Mouse (Mus musculus) CH12.LX (cell line): Measurements from ENCODE around the gene Kif21b.

ENCODE experiments used
- CHD1 ChIP-seq: IDR thresholded peaks from 2 replicates; pipeline ENCODE4 v1.6.1; 2012; ENCODE audit warnings: low read depth, low read length, improper control_type of control experiment, inconsistent platforms
- CTCF ChIP-seq, 2 experiments: IDR thresholded peaks in 1 of 2; conservative IDR thresholded peaks in 1 of 2; 2 replicates each; pipeline ENCODE4 v1.5.1; 2011 to 2012; ENCODE audit warnings: low read depth in 2 of 2, low read length in 2 of 2, improper control_type of control experiment in 1 of 2, inconsistent platforms in 1 of 2, mild to moderate bottlenecking in 1 of 2, moderate library complexity in 1 of 2
- E2F4 ChIP-seq: IDR thresholded peaks from 2 replicates; pipeline ENCODE4 v1.6.1; 2011; ENCODE audit warnings: low read depth, low read length, improper control_type of control experiment; ENCODE audit not compliant: insufficient replicate concordance
- MAFK ChIP-seq: IDR thresholded peaks from 2 replicates; pipeline ENCODE4 v1.6.1; 2011; ENCODE audit warnings: low read length, improper control_type of control experiment; ENCODE audit not compliant: insufficient replicate concordance
- MXI1 ChIP-seq: IDR thresholded peaks from 2 replicates; pipeline ENCODE4 v1.6.1; 2011; ENCODE audit warnings: mild to moderate bottlenecking, low read depth, low read length, improper control_type of control experiment
- POLR2A ChIP-seq: IDR thresholded peaks from 2 replicates; pipeline ENCODE4 v1.6.1; 2011; ENCODE audit warnings: low read depth, mild to moderate bottlenecking, improper control_type of control experiment, low read length
- SMC3 ChIP-seq: IDR thresholded peaks from 2 replicates; pipeline ENCODE4 v1.6.1; 2011; ENCODE audit warnings: low read depth, low read length, improper control_type of control experiment
- UBTF ChIP-seq: IDR thresholded peaks from 2 replicates; pipeline ENCODE4 v1.6.1; 2012; ENCODE audit warnings: low read depth, mild to moderate bottlenecking, inconsistent platforms, low read length, improper control_type of control experiment, moderate library complexity
- ZKSCAN1 ChIP-seq: IDR thresholded peaks from 2 replicates; pipeline ENCODE4 v1.6.1; 2012; ENCODE audit warnings: low read depth, inconsistent platforms, low read length, improper control_type of control experiment, borderline replicate concordance

DNA sequence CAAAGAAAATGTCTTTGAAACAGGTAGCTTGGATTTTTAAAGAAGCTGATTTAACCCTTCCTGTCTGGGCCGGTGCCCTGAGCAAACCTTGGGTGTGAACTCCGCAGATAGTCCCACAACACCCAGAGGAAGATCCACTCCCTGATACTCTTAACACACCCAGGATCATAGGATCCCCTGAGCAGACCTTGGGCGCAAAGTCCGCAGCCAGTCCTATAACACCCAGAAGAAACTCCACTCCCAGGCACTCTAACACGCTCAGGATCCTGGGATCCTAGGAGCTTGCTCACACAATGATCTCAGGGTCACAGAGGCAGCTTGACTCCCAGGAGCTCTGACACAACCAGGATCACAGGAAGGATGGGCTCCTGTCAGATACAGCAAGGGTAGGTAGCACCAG lies 58.8 kb downstream of the Kif21b start:
- TF ChIP-seq MXI1 (no peak), SMC3 (no peak), E2F4 (no peak), MAFK (no peak), CTCF (conservative IDR thresholded peaks at IDR 0.05 in 1 of 2, IDR thresholded peaks at IDR 0.05 in 1 of 2; ENCODE audit: low read depth in 2 of 2, low read length in 2 of 2) (no peak), CHD1 (no peak), UBTF (no peak), POLR2A (no peak), ZKSCAN1 (no peak)
